Mouse (Mus musculus) cerebellum, adult 9-10 months (tissue): ENCODE measurements at regions not wholly inside any gene's neighbourhood (a gene's known extent, or its start where the extent isn't known, plus 50 kb on each side); places are given as distances from the start of the nearest gene placed in this dataset.

Source experiments
- DNase-seq: peaks from one replicate; pipeline ENCODE4 v3.0.0; 2022

- peak; percentile 1 for DNase-seq
Measured at GRCm38 (mm10) chr1:27062311-27062710, 375.1 kb upstream of the 4931408C20Rik start.
